Mouse (Mus musculus) CD4-positive, CD25-positive, alpha-beta regulatory T cell, adult 2 months (primary cell): ENCODE measurements at regions not wholly inside any gene's neighbourhood (a gene's known extent, or its start where the extent isn't known, plus 50 kb on each side); places are given as distances from the start of the nearest gene placed in this dataset.

Experiments
- DNase-seq: peaks from one replicate; pipeline ENCODE4 v3.0.0-alpha.2; 2012; ENCODE audit warnings: low read depth, low spot score

- no peak for DNase-seq
Measured at GRCm38 (mm10) chr12:79967491-79968255, 145.1 kb downstream of the Zfp36l1 start.

- DNase-seq: no peak
Measured at GRCm38 (mm10) chr12:79966621-79967490, 146.0 kb downstream of the Zfp36l1 start.

- no peak for DNase-seq
Measured at GRCm38 (mm10) chr12:79966289-79966615, 146.6 kb downstream of the Zfp36l1 start.

GRCm38 (mm10) chr12:79965471-79966288, 147.1 kb downstream of the Zfp36l1 start:
- DNase-seq: peak; percentile 47

DNA sequence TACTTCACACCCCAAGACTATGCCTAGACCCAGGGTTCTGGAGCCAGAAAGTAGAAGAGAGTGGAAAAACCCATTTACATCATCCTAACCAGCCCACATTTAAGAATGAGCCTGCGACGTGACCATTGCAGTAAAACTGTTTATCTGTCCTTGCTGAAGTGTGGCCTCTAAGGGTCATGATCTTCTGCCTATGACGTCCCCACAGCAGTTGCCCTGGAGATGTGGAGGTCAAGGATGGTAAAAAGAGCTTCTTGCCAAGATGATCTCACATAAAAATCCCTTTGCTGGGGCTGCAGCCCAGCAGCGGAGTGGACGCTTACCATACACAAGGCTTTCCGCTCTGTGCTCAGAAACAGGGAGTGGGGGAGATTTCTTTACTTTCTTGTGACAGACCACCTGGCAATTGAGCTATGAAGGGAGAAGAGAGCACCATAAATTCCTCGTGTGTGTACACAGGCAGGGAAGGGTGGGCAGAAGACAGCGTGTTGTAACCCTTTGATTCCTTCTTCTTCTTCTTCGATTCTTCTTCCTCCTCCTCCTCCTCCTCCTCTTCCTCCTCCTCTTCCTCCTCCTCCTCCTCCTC, 149.3 kb downstream of the Zfp36l1 start:
- no peak for DNase-seq

DNA sequence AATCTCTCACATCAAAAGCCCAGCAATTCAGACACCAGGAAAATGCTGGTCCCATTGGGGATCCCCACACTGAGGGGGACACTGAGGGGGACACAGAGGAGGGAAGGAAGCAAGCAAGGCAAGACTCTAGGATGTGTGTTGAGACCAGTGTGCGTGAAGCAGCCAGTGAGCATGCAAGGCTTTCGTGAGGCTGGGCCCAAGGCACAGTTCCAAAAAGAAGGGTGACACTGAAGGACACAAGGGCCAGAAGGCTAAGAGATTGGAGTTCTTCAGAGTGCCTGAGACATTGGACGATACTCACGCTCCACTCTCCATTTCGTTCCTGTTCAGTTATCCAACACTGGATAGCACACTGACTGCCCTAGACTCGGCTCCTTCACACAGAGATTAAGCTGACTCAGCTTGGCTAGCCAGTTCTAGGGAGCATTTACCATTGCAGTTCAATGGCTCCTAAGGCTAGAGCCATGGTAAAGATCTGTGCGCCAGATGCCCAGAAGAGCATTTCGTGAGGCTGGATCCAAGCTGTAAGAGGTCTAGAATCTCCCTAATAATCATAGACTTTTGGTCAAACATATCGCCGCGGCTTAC, 150.1 kb downstream of the Zfp36l1 start:
- no peak for DNase-seq

GRCm38 (mm10) chr12:79961881-79962280, 150.9 kb downstream of the Zfp36l1 start:
- DNase-seq: no peak

DNA sequence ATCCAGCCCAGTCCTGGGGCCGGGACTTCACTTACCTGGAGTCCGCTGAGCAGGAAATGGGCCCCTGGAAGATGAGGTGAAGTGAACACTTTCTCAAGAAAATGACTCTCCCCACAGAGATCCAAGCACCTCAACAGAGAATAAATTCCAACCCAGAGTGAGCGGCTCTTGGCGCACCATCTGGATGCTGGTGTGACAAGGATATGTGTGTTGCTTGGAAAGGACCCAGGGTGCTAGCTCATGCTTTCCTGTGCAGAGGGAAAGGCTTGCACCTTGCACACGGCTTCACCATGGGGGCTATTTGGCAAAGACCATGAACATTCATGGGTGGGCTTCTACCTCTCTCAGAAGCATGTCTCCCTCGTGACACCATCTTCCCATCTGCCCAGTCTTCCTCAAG, 151.7 kb downstream of the Zfp36l1 start:
- DNase-seq: no peak

DNA sequence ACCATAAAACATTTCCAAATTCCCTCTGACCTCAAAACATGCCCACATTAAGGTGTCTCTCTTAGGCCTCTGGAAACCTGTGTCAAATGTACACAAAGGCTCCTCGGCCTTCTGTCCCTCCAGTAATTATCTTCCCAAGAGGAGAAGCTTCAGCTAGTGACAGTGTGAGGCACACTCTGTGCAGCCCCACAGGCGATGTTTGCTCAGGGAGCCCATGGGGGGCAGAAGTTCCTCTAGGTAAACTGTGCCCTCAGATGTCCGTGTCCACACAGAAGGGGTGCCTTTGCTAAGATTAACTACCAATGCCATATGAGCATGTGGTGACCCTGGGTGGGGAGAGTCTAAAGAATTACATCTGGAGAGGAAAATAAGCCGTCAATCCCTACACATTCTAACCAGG, 152.4 kb downstream of the Zfp36l1 start:
- no peak for DNase-seq

DNA sequence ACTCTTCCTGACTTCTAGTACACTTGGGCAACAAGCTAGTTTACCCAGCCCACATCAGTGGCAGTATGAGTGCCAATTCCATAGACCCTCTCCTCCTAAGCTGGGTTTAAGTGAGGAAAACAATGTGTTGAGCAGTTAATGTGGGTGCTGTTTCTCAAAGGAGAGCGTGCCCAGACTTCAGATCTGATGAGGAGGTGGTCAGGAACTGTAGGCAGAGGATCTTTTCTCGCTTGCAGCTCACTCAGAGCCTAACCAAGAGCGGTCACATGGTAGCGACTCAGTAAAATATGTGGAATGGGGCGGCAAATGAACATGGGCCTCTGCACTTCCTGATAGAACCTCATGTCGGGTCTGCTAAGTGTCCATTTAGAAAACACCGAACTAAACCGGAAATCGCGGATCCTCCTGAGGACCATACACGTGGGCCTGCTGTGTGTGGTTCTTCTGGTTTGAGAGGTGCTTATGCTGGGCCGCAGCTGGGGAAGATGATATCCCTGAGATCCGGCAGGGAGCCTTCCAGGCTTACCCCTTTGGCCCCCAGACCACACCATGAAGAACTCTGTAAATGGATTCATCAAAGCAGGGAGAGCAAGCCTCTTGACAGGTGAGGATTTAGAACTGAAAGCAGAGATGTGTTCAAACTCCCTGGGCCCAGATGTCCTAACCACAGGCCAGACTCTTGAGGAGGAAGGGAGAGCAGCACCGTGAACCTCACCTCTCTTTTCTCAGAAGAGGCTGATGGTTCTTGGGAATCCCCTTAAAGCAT, 153.1 kb downstream of the Zfp36l1 start:
- DNase-seq: peak; percentile 42

DNA sequence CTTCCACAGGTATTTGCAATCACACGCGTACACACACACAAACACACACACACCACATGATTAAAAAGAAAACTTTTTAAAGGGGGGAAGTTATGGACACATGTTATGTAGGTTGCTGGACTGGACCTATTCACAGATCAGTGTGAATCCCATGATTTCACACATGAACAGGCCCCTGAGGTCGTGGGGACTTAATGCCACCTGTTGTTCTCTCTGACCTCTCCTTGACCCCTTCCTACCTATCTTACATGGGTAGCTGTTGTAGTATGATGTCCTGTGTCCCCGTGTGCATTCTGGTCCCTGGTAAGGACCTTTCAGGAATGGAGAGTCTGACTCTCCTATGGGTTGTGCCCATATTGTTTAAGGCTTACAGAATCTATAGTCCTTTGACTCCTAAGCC, 155.6 kb downstream of the Zfp36l1 start:
- DNase-seq: no peak

DNA sequence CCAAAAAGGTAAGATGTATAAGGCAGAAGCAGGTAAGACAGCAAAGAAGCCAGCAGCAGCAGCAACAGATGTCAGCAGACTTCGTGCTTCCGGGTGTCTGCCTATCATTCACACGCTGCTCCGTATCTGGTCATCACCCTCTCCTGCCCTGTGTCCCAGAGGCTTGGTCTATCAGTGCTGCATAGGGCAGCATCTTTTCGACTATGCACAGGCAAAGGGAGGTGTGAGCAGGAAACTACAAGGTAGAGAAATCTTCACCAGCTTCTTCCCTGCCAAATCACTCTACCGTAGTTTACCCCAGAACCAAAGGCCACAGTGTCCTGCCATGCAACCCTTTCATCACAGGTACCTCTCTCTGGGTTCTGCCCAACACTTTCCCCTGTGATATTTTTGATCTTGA, 156.5 kb downstream of the Zfp36l1 start:
- no peak for DNase-seq

DNA sequence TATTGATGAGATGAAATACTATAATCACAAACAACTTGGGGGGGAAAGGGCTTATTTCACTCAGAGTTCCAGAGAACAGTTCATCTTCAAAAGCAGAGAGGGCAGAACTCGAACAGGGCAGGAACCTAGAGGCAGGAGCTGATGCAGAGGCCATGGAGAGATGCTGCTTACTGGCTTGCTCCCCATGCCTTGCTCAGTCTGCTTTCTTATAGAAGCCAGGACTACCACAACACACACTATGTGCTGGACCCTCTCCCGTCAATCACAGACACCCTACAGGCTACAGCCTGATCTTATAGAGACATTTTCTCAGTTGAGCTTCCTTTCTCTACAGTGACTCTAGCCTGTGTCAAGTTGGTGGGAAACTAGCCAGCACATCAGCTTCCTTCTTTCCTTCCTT, 157.3 kb downstream of the Zfp36l1 start:
- no peak for DNase-seq

GRCm38 (mm10) chr12:79950579-79951112, 162.2 kb downstream of the Zfp36l1 start:
- DNase-seq: no peak

DNA sequence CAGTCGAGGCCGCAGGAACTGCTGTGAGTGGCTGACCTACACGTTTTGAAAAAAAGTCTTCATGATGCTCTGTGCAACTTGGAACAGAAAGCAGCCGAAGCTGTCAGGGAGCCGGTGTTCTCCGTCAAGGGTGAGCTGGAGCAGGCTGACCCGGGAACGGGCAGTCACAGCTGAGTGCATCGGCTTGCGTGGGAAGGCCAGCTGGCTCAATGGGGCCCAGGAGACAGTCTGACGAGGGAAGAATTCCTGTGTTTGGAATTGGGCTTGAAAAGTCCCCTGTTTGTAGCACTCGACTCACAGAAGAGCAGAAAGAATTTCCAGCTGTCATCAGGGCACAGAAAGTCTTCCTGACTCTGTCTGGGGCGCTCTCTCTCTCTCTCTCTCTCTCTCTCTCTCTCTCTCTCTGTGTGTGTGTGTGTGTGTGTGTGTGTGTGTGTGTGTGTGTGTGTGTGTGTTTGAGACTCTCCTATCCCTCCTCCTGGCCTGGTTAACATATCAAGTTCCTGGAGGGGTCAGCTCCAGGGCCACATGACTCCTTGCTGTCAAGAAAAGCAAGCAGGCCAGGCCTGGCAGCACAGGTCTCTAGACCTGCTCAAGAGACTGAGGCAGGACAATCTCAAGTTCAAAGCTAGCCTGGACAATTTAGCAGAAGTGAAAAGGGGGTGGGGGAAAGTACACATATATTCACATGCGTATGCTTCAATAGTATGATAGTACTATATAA, 163.6 kb downstream of the Zfp36l1 start:
- DNase-seq: no peak

DNA sequence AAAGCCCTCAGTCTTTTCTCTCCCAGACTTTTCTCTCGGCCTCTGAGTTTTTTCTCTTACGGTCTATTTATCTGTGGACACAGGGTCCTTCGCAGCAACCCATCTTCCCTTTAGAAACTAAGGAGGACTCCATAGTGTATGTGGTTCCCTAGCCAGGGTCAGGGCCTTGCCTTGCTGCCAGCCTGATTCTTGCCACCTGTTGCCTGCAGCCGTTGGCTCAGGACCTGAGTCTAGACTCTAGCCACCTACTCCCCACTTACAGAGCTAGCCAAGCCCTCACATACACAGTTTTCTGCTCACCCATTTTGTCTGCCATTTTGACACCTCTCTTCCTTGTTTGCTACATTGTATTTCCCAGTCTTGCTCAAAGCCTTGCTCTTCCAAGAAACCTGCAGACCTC, 165.2 kb downstream of the Zfp36l1 start:
- no peak for DNase-seq

DNA sequence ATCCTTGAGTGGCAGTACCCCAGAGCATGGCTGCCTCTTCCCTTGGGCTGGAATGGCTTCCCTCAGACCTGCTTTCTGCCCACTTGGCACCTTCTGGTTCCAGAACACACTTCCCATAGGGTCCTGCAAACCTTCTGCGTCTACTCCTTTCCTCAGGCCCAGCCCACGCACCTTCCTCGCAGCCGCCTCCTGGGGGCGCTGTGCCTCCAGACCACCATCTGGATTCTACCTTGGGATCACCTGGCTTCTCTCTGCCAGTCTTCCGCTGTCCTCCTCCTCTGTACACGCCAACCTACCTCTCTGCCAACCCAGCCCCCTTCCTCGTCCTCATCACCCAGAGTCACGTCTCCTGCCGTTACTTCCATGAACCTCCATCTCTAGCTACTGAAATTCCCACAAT, 166.0 kb downstream of the Zfp36l1 start:
- DNase-seq: peak; percentile 36

DNA sequence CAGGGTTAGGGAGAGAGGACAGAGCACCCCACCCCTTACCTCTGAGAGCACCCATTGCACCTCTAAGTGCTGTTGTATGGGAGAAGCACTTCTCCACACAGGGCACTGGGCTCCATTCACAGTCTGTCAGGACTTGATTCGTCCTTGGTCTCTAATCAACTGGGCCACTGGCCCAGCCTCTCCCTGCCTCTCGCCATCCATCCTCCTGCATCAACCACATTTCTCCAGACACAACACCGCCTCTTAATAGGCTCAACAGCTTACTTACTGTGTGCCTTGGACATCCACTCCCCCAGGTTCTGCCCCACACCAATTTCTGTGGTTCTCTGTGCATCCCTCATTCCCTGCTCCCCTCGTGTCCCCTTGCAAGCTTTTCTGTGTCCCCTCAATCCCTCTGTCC, 166.9 kb downstream of the Zfp36l1 start:
- DNase-seq: no peak

DNA sequence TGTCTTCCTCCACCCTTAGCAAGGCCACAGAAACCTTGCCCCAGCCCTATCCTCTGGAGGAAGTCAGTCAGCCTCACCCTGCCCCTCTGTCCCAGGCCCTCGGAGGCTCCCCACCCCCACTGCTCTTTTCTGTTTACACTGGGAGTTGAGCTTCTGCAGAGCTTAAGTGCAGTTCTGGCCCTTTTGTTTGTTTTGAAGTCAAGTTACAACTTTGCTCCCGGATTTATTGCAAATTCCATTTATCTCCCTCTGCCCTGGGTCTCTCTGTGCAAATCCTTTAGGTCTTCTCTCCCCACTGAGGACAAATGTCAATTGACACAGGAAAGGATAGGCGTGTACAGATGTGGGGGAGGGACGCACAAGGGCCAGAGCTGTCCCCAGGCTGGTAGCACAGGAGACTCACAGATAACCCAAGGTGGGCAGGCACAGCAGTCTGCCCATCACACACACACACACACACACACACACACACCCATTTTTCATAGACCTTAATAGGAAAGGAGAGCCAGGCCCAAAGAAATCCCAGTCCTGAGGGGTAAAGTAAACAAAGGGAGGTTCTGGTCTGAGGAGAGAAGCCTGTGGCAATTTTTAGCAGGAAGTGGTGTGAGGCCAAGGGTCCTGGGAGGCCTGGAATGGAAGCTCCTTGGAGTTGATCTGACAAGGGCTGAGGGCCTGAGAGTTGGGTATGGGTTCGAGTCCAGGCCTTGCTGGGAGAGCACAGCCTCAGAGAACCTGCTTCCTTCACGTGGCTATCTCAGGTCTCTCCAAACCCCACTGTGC, 167.9 kb downstream of the Zfp36l1 start:
- peak; percentile 25 for DNase-seq
